Mouse (Mus musculus) hindbrain, postnatal 0 days (tissue): Measurements from ENCODE around the gene Srrm1. TPM values are rescaled to one million over a fixed set of nuclear protein-coding genes. Genes with fewer than 3 reads are reported as not detected.

Source experiments
- ATAC-seq: fragments of 200-750 bp; cut with Nextera tagmentation; 2 replicates; pipeline ENCODE4 v1.8.0; 2017; ENCODE audit warnings: mild to moderate bottlenecking, moderate TSS enrichment, moderate library complexity
- DNase-seq: peaks from one replicate; pipeline ENCODE4 v3.0.0-alpha.2; 2015; ENCODE audit warnings: low spot score
- H3K27ac ChIP-seq: fragments of 300-500 bp; sonication (generic); 2 replicates; pipeline ENCODE4 v1.5.1; 2014; ENCODE audit warnings: mild to moderate bottlenecking
- H3K27me3 ChIP-seq: fragments of 300-500 bp; sonication (generic); 2 replicates; pipeline ENCODE4 v1.6.1; 2014; ENCODE audit warnings: low read length, mixed read lengths; ENCODE audit not compliant: insufficient read depth
- H3K36me3 ChIP-seq: fragments of 300-500 bp; sonication (generic); 2 replicates; pipeline ENCODE4 v1.6.1; 2014; ENCODE audit warnings: low read length, mixed read lengths; ENCODE audit not compliant: insufficient read depth
- H3K4me1 ChIP-seq: fragments of 300-500 bp; sonication (generic); 2 replicates; pipeline ENCODE4 v1.6.1; 2014; ENCODE audit warnings: antibody characterized with exemption, low read length, mixed read lengths; ENCODE audit not compliant: insufficient read depth
- H3K4me2 ChIP-seq: fragments of 300-500 bp; sonication (generic); 2 replicates; pipeline ENCODE4 v1.6.1; 2014; ENCODE audit warnings: low read depth, mild to moderate bottlenecking, low read length, moderate library complexity, mixed read lengths
- H3K4me3 ChIP-seq: fragments of 300-500 bp; sonication (generic); 2 replicates; pipeline ENCODE4 v1.5.1; 2014; ENCODE audit warnings: low read length
- H3K9ac ChIP-seq: fragments of 300-500 bp; sonication (generic); replicated peaks from 2 replicates; pipeline ENCODE4 v1.6.1; 2014; ENCODE audit warnings: mild to moderate bottlenecking, low read length, moderate library complexity, mixed read lengths
- H3K9me3 ChIP-seq: fragments of 300-500 bp; sonication (generic); 2 replicates; pipeline ENCODE4 v1.6.1; 2016; ENCODE audit warnings: low read length, mixed read lengths
- CTCF ChIP-seq: IDR thresholded peaks from 2 replicates; pipeline ENCODE4 v1.5.1; 2016; ENCODE audit warnings: antibody characterized with exemption, control low read depth, low read depth
- WGBS: fragments of 180-500 bp; shearing (Covaris S2); extraction: QIAGEN DNeasy Blood & Tissue Kit; methylation state at CpG from one replicate; pipeline ENCODE4 v1.1.7; 2014; 5-methylcytosine and 5-hydroxymethylcytosine counted together
- polyA plus RNA-seq: library from polyadenylated mRNA; unstranded; fragments of >200 nt; fragmentation: Nextera tagmentation; extraction: Ambion mirVana; gene quantifications from 2 replicates; pipeline ENCODE4 v1.2.1, GENCODE M21; 2015
- total RNA-seq: library from RNA; depleted of rRNA; stranded (reverse); fragments of >200 nt; gene quantifications from 2 replicates; pipeline ENCODE4 v1.2.3, GENCODE M21; 2014

Gene Srrm1
- total and polyA plus RNA-seq, 2 experiments from 2014 or later: 21.2 to 173 TPM

GRCm38 (mm10) chr4:135393381-135393780, 40.3 kb upstream of the Srrm1 start:
- no peaks in the 10 kb centered on the region for H3K9me3 ChIP-seq
- H3K4me2 ChIP-seq: no peak overlapping the region
- 0 out of 2 replicates have a peak, but pooled peaks cover 2% of the 10 kb centered on the region for H3K4me1 ChIP-seq
- 75% methylated on average over 6 of the region's 6 CpGs for WGBS
- DNase-seq (no peak), ATAC-seq (no peak)
- H3K4me3 ChIP-seq: no peak overlapping the region
- no peak for TF ChIP-seq CTCF
- no peaks in the 10 kb centered on the region for H3K36me3 ChIP-seq
- no peak overlapping the region for H3K9ac ChIP-seq
- peaks cover 9% of the 10 kb centered on the region; the same call in 1 of the 2 replicates for H3K27me3 ChIP-seq
- H3K27ac ChIP-seq: no peak overlapping the region

- no peaks in the 10 kb centered on the region for H3K36me3 ChIP-seq
- DNase-seq: no peak
- 0 out of 2 replicates have a peak, but pooled peaks cover under 1% of the 10 kb centered on the region for H3K4me1 ChIP-seq
- no peak overlapping the region for H3K27ac ChIP-seq
- no peak overlapping the region for H3K9ac ChIP-seq
- no peak overlapping the region for H3K4me2 ChIP-seq
- no peak for TF ChIP-seq CTCF
- H3K9me3 ChIP-seq: no peaks in the 10 kb centered on the region
- peaks cover 5% of the 10 kb centered on the region; the same call in 1 of the 2 replicates for H3K27me3 ChIP-seq
- no peak overlapping the region for H3K4me3 ChIP-seq
- 88% methylated on average over 3 of the region's 3 CpGs for WGBS
- ATAC-seq: no peak
Measured at GRCm38 (mm10) chr4:135392801-135393200, 39.7 kb upstream of the Srrm1 start.

- Histone ChIP-seq H3K4me1 (no peaks in the 10 kb centered on the region), H3K9me3 (no peaks in the 10 kb centered on the region), H3K4me3 (no peak overlapping the region), H3K27me3 (no peaks in the 10 kb centered on the region), H3K27ac (no peak overlapping the region), H3K36me3 (no peaks in the 10 kb centered on the region), H3K4me2 (no peak overlapping the region), H3K9ac (no peak overlapping the region)
- no peak for TF ChIP-seq CTCF
- WGBS: 56% methylated on average over 6 of the region's 6 CpGs
- DNase-seq (no peak), ATAC-seq (no peak)
Measured at GRCm38 (mm10) chr4:135391014-135391413, 37.9 kb upstream of the Srrm1 start.

- TF ChIP-seq CTCF: no peak
Measured at GRCm38 (mm10) chr4:135385614-135386013, 32.5 kb upstream of the Srrm1 start.

GRCm38 (mm10) chr4:135382316-135382715, 29.2 kb upstream of the Srrm1 start:
- H3K27ac ChIP-seq: no peak overlapping the region
- WGBS: 4% methylated on average over 14 of the region's 14 CpGs
- H3K27me3 ChIP-seq: no peaks in the 10 kb centered on the region
- no peak overlapping the region for H3K4me3 ChIP-seq
- peak; percentile 99 for TF ChIP-seq CTCF
- peak; percentile 93 for DNase-seq
- ATAC-seq: peak; percentile 65; the same call in 1 of the 2 replicates
- H3K9ac ChIP-seq: no peak overlapping the region
- H3K9me3 ChIP-seq: no peaks in the 10 kb centered on the region
- no peaks in the 10 kb centered on the region for H3K36me3 ChIP-seq
- no peaks in the 10 kb centered on the region for H3K4me1 ChIP-seq
- H3K4me2 ChIP-seq: no peak overlapping the region

More at GRCm38 (mm10) chr4:135385614-135386013, 32.5 kb upstream of the Srrm1 start:
- Histone ChIP-seq H3K27ac (no peak overlapping the region), H3K9me3 (no peaks in the 10 kb centered on the region), H3K4me2 (no peak overlapping the region), H3K4me3 (no peak overlapping the region), H3K9ac (no peak overlapping the region), H3K27me3 (no peaks in the 10 kb centered on the region), H3K36me3 (no peaks in the 10 kb centered on the region), H3K4me1 (no peaks in the 10 kb centered on the region)
- 44% methylated on average over 10 of the region's 10 CpGs for WGBS
- 0 out of 2 replicates have a peak, but pooled peaks have one; percentile 22 for ATAC-seq
- DNase-seq: peak; percentile 6

GRCm38 (mm10) chr4:135381355-135381754, 28.2 kb upstream of the Srrm1 start:
- no peak for DNase-seq
- WGBS: 50% methylated on average over 8 of the region's 8 CpGs
- no peaks in the 10 kb centered on the region for H3K4me1 ChIP-seq
- no peak for TF ChIP-seq CTCF
- no peak overlapping the region for H3K4me3 ChIP-seq
- no peak overlapping the region for H3K4me2 ChIP-seq
- H3K36me3 ChIP-seq: no peaks in the 10 kb centered on the region
- no peak for ATAC-seq
- H3K27ac ChIP-seq: no peak overlapping the region
- no peak overlapping the region for H3K9ac ChIP-seq
- no peaks in the 10 kb centered on the region for H3K27me3 ChIP-seq
- no peaks in the 10 kb centered on the region for H3K9me3 ChIP-seq

GRCm38 (mm10) chr4:135377241-135377640, 24.1 kb upstream of the Srrm1 start:
- H3K4me3 ChIP-seq: no peak overlapping the region
- TF ChIP-seq CTCF: no peak
- no peaks in the 10 kb centered on the region for H3K36me3 ChIP-seq
- H3K9ac ChIP-seq: no peak overlapping the region
- 85% methylated on average over 11 of the region's 11 CpGs for WGBS
- DNase-seq (no peak), ATAC-seq (no peak)
- no peak overlapping the region for H3K27ac ChIP-seq
- no peaks in the 10 kb centered on the region for H3K27me3 ChIP-seq
- no peaks in the 10 kb centered on the region for H3K4me1 ChIP-seq
- no peaks in the 10 kb centered on the region for H3K9me3 ChIP-seq
- no peak overlapping the region for H3K4me2 ChIP-seq
